Mouse (Mus musculus) myocyte (in vitro differentiated cells): Measurements from ENCODE around the gene Mad2l1. TPM values are rescaled to one million over a fixed set of nuclear protein-coding genes. Genes with fewer than 3 reads are reported as not detected.
A peak's percentile ranks its signal among the peaks of the same experiment; 100 is the strongest.

ENCODE experiments used
- H3K27me3 ChIP-seq: one replicate; pipeline ENCODE4 v1.6.1; 2011; ENCODE audit not compliant: control insufficient read depth, insufficient read depth, insufficient read length
- H3K36me3 ChIP-seq: one replicate; pipeline ENCODE4 v1.6.1; 2011; ENCODE audit not compliant: control insufficient read depth, insufficient read depth
- H3K4me2 ChIP-seq: one replicate; pipeline ENCODE4 v1.6.1; 2011; ENCODE audit warnings: low read depth, control low read depth
- H3K4me3 ChIP-seq: one replicate; pipeline ENCODE4 v1.5.1; 2011; ENCODE audit warnings: mild to moderate bottlenecking, control low read depth, moderate library complexity
- H3K79me2 ChIP-seq: one replicate; pipeline ENCODE4 v1.6.1; 2011; ENCODE audit not compliant: control insufficient read depth, insufficient read depth
- H3ac ChIP-seq: one replicate; pipeline ENCODE4 v1.6.1; 2011; ENCODE audit not compliant: control insufficient read depth, insufficient read length
- CEBPB ChIP-seq: IDR thresholded peaks from 2 replicates; pipeline ENCODE4 v1.6.1; 2011; ENCODE audit warnings: mild to moderate bottlenecking, moderate library complexity; ENCODE audit not compliant: poor library complexity, insufficient read depth, severe bottlenecking
- E2F4 ChIP-seq: IDR thresholded peaks from one replicate; pipeline ENCODE4 v1.6.1; 2011; ENCODE audit warnings: mild to moderate bottlenecking, control low read depth, moderate library complexity; ENCODE audit not compliant: insufficient read depth
- MAX ChIP-seq: IDR thresholded peaks from one replicate; pipeline ENCODE4 v1.6.1; 2011; ENCODE audit warnings: low read depth, mild to moderate bottlenecking, control low read depth
- MYOD1 ChIP-seq, 3 experiments: IDR thresholded peaks; one replicate each; pipeline ENCODE4 v1.6.1; 2011; ENCODE audit warnings: control low read depth in 2 of 3, low read depth in 2 of 3, mild to moderate bottlenecking in 2 of 3, moderate library complexity in 1 of 3; ENCODE audit not compliant: insufficient read length in 2 of 3, control insufficient read depth in 1 of 3
- MYOG ChIP-seq, 3 experiments: IDR thresholded peaks; one replicate each; pipeline ENCODE4 v1.6.1; 2011; ENCODE audit warnings: control low read depth in 2 of 3, low read depth in 2 of 3, mild to moderate bottlenecking in 2 of 3; ENCODE audit not compliant: insufficient read length in 2 of 3, control insufficient read depth in 1 of 3, insufficient read depth in 1 of 3
- POLR2A ChIP-seq: IDR thresholded peaks from one replicate; pipeline ENCODE4 v1.6.1; 2011; ENCODE audit warnings: low read depth, mild to moderate bottlenecking, control low read depth, moderate library complexity; ENCODE audit not compliant: insufficient read length
- POLR2AphosphoS2 ChIP-seq: IDR thresholded peaks from one replicate; pipeline ENCODE4 v1.6.1; 2011; ENCODE audit warnings: low read depth, control low read depth; ENCODE audit not compliant: insufficient read length
- REST ChIP-seq: IDR thresholded peaks from one replicate; pipeline ENCODE4 v1.6.1; 2011; ENCODE audit warnings: mild to moderate bottlenecking, control low read depth, moderate library complexity; ENCODE audit not compliant: insufficient read depth, insufficient read length
- SRF ChIP-seq: IDR thresholded peaks from one replicate; pipeline ENCODE4 v1.6.1; 2011; ENCODE audit warnings: low read depth; ENCODE audit not compliant: control insufficient read depth, insufficient read length
- TCF12 ChIP-seq: IDR thresholded peaks from one replicate; pipeline ENCODE4 v1.6.1; 2011; ENCODE audit warnings: mild to moderate bottlenecking, control low read depth; ENCODE audit not compliant: poor library complexity, insufficient read depth, severe bottlenecking
- TCF3 ChIP-seq: IDR thresholded peaks from one replicate; pipeline ENCODE4 v1.6.1; 2011; ENCODE audit warnings: low read depth, control low read depth; ENCODE audit not compliant: insufficient read length
- USF1 ChIP-seq: IDR thresholded peaks from one replicate; pipeline ENCODE4 v1.6.1; 2011; ENCODE audit warnings: low read depth, mild to moderate bottlenecking, control low read depth, moderate library complexity
- polyA plus RNA-seq: library from polyadenylated mRNA; unstranded; fragments of >200 nt; fragmentation: generic; extraction: Trizol; gene quantifications from one replicate; pipeline ENCODE4 v1.2.1, GENCODE M21; 2012; ENCODE audit warnings: missing spikeins

Mad2l1 gene
- polyA plus RNA-seq, 1 experiment: 16.0 TPM

DNA sequence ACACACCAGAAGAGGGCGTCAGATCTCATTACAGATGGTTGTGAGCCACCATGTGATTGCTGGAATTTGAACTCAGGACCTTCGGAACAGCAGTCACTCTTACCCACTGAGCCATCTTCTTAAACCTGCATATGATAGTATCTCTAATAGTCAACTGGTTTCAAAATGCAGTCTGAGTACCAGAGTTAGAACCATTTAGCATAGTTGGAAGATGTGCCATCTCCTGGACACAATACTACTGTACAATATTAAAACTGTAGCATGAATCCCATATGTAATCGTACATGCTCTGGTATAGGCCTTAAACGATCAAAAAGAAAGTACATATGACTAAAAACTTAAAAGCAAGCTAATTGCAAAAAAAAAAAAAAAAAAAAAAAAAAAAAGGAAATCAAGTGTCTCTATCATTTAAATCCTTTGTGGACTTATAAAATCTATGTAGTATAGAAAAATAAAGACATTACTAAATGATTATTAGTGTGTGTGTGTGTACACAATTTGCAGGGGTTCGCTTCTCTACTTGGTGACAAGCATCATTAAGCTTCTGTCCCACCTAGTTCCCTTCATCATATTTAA lies 736 bp upstream of the Mad2l1 start:
- H3K4me3 ChIP-seq: peak overlapping the region; percentile 71
- H3K27me3 ChIP-seq: no peaks in the 10 kb centered on the region
- H3K4me2 ChIP-seq: peak overlapping the region; percentile 65
- TF ChIP-seq MAX (no peak), CEBPB (no peak), TCF3 (no peak), SRF (no peak), TCF12 (no peak), POLR2A (no peak), E2F4 (no peak), REST (no peak), USF1 (no peak), MYOG (IDR thresholded peaks at IDR 0.05; ENCODE audit: control insufficient read depth in 1 of 3, insufficient read depth in 1 of 3, insufficient read length in 2 of 3, low read depth in 2 of 3) (no peak), POLR2AphosphoS2 (no peak), MYOD1 (IDR thresholded peaks at IDR 0.05; ENCODE audit: control insufficient read depth in 1 of 3, insufficient read length in 2 of 3, low read depth in 2 of 3) (no peak)
- peaks cover 7% of the 10 kb centered on the region for H3K36me3 ChIP-seq
- H3ac ChIP-seq: no peak overlapping the region
- H3K79me2 ChIP-seq: peaks cover 20% of the 10 kb centered on the region

- peak overlapping the region; percentile 71 for H3K4me3 ChIP-seq
- H3K36me3 ChIP-seq: peaks cover 12% of the 10 kb centered on the region
- H3K27me3 ChIP-seq: no peaks in the 10 kb centered on the region
- TF ChIP-seq POLR2AphosphoS2: no peak
- TF ChIP-seq TCF3: no peak
- no peak for TF ChIP-seq REST
- TF ChIP-seq POLR2A: no peak
- no peak for TF ChIP-seq SRF
- no peak for TF ChIP-seq CEBPB
- TF ChIP-seq USF1: no peak
- TF ChIP-seq MYOG (IDR thresholded peaks at IDR 0.05; ENCODE audit: control insufficient read depth in 1 of 3, insufficient read depth in 1 of 3, insufficient read length in 2 of 3, low read depth in 2 of 3): no peak
- no peak for TF ChIP-seq MYOD1 (IDR thresholded peaks at IDR 0.05; ENCODE audit: control insufficient read depth in 1 of 3, insufficient read length in 2 of 3, low read depth in 2 of 3)
- TF ChIP-seq E2F4: no peak
- H3K4me2 ChIP-seq: peak overlapping the region; percentile 91
- peaks cover 20% of the 10 kb centered on the region for H3K79me2 ChIP-seq
- peak overlapping the region; percentile 42 for H3ac ChIP-seq
These were observed 776 bp downstream of the Mad2l1 start for GRCm38 (mm10) chr6:66535966-66536365.

DNA sequence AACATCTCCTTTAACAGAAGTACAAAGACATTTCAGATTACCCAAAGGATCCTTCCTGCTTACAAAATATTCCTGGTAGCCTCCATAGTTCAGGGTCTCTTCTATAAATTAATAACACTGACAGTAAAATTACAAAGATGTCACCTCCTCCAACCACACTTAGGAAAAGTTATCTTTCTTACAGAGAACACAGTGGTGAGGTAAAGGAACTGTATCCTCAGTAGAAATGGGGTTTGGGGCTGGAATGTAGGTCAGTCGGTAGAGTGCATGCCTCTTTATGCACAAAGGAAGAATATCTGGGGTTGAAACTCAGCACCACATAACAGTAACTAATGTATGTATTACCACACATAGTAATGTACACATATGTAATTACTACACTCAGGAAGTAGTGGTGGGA lies 24.8 kb downstream of the Mad2l1 start, which contains the start of gene Vmn1r32:
Gene Vmn1r32 (minus strand): TSS at position 101 of the 400 bp plus-strand sequence.
- Histone ChIP-seq H3K79me2 (no peaks in the 10 kb centered on the region), H3K4me3 (no peak within 1 kb of the TSS), H3K27me3 (no peaks in the 10 kb centered on the region), H3ac (no peak within 1 kb of the TSS), H3K4me2 (no peak within 1 kb of the TSS), H3K36me3 (no peaks in the 10 kb centered on the region)
- TF ChIP-seq SRF (no peak), POLR2A (no peak), E2F4 (no peak), POLR2AphosphoS2 (no peak)

DNA sequence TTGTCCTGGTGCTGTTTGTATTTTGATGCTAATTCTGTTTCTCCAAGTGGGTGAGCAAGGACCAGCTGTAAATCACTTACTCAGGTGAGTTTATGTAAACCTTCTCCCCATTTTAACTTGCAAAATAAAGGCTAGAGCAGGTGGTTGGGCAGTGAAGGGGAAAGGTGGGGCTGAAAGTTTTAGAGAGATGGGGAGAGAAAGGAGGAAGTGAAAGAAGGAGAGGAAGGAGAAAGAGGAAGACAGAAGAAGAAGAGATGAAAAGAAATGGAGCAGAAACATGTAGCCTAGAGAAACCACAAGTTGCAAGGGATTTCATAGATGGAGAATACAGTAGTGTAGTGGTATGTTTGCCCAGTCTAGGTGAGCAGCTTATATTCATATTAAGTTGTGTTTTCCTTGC lies 60.6 kb downstream of the Mad2l1 start:
- no peaks in the 10 kb centered on the region for H3K27me3 ChIP-seq
- no peak overlapping the region for H3K4me2 ChIP-seq
- H3K79me2 ChIP-seq: no peaks in the 10 kb centered on the region
- H3K36me3 ChIP-seq: no peaks in the 10 kb centered on the region
- TF ChIP-seq REST (no peak), TCF3 (no peak), MAX (no peak), POLR2A (no peak), E2F4 (no peak), CEBPB (no peak), TCF12 (no peak), MYOG (IDR thresholded peaks at IDR 0.05; ENCODE audit: control insufficient read depth in 1 of 3, insufficient read depth in 1 of 3, insufficient read length in 2 of 3, low read depth in 2 of 3) (no peak), SRF (no peak), POLR2AphosphoS2 (no peak), MYOD1 (IDR thresholded peaks at IDR 0.05; ENCODE audit: control insufficient read depth in 1 of 3, insufficient read length in 2 of 3, low read depth in 2 of 3) (no peak), USF1 (no peak)
- no peak overlapping the region for H3ac ChIP-seq
- H3K4me3 ChIP-seq: no peak overlapping the region

Other genes starting within 250 kb of the Mad2l1 start
- gene Vmn1r32, start 24.7 kb downstream of the Mad2l1 start, polyA plus RNA-seq: not detected
- not detected for gene Vmn1r33, start 82.9 kb downstream of the Mad2l1 start, polyA plus RNA-seq
- not detected for gene Vmn1r34, start 108.5 kb downstream of the Mad2l1 start, polyA plus RNA-seq
- not detected for gene Vmn1r35, start 150.5 kb downstream of the Mad2l1 start, polyA plus RNA-seq
- not detected for gene Vmn1r36, start 183.8 kb downstream of the Mad2l1 start, polyA plus RNA-seq
- gene Vmn1r37, start 194.0 kb downstream of the Mad2l1 start, polyA plus RNA-seq: not detected
- not detected for gene Vmn1r38, start 247.2 kb downstream of the Mad2l1 start, polyA plus RNA-seq